Mouse (Mus musculus) cerebellum, adult 2 months (tissue): ENCODE data around the gene Coq8b.

Experiments
- CTCF ChIP-seq: fragments of 200-500 bp; IDR thresholded peaks from 2 replicates; pipeline ENCODE4 v1.5.1; 2011; ENCODE audit warnings: low read depth, mild to moderate bottlenecking, control low read depth, low read length, moderate library complexity, borderline replicate concordance; ENCODE audit not compliant: insufficient read depth
- POLR2A ChIP-seq: fragments of 200-500 bp; IDR thresholded peaks from 2 replicates; pipeline ENCODE4 v1.6.1; 2011; ENCODE audit warnings: low read length, control low read depth, borderline replicate concordance; ENCODE audit not compliant: insufficient read depth

DNA sequence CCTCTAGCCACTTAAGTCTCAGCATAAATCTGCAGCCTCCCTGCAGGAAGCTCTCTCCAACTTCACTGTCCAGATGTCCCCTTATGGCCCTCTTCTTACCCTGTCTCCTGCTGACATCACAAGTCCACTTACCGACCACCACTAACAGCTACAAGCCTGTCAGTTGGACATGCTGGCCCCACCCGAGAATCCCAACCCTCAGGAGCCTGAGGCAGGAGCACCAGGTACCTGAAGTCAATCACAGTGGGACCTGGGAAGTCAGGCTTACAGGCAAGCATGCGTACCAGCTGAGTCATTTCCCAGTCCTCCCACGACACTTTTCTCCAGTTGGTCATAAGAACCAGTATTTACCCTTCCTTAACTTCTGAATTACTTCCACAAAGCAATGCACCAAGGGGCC is 39.1 kb upstream of the Coq8b start:
- TF ChIP-seq POLR2A (no peak), CTCF (no peak)
